Mouse (Mus musculus) G1E (cell line): ENCODE results near the gene Cdhr4.

Source experiments
- CTCF ChIP-seq: IDR thresholded peaks from 2 replicates; pipeline ENCODE4 v1.5.1; 2012; ENCODE audit warnings: low read depth, low read length, inconsistent platforms, mixed read lengths
- GATA1 ChIP-seq: IDR thresholded peaks from 2 replicates; pipeline ENCODE4 v1.6.1; 2012; ENCODE audit warnings: borderline replicate concordance, low read length, inconsistent platforms, mixed read lengths
- GATA2 ChIP-seq: IDR thresholded peaks from 2 replicates; pipeline ENCODE4 v1.6.1; 2012; ENCODE audit warnings: low read depth, low read length, inconsistent platforms, borderline replicate concordance
- POLR2AphosphoS5 ChIP-seq: IDR thresholded peaks from 2 replicates; pipeline ENCODE4 v1.6.1; 2012; ENCODE audit warnings: low read depth, low read length, inconsistent platforms; ENCODE audit not compliant: insufficient replicate concordance

- TF ChIP-seq CTCF (no peak), POLR2AphosphoS5 (no peak), GATA2 (no peak), GATA1 (no peak)
Observed at GRCm38 (mm10) chr9:107967437-107967836, 24.9 kb upstream of the Cdhr4 start.
